Mouse (Mus musculus) midbrain, postnatal 0 days (tissue): ENCODE results near the gene Magi2. TPM values are rescaled to one million over a fixed set of nuclear protein-coding genes. Genes with fewer than 3 reads are reported as not detected.

Source experiments
- ATAC-seq: fragments of 200-750 bp; cut with Nextera tagmentation; 2 replicates; pipeline ENCODE4 v1.8.0; 2017; ENCODE audit warnings: moderate number of reproducible peaks, mild to moderate bottlenecking, moderate TSS enrichment, moderate library complexity; ENCODE audit not compliant: low FRiP score
- DNase-seq: peaks from one replicate; pipeline ENCODE4 v3.0.0-alpha.2; 2015; ENCODE audit warnings: low spot score
- H3K27ac ChIP-seq: fragments of 300-500 bp; sonication (generic); 2 replicates; pipeline ENCODE4 v1.5.1; 2014; ENCODE audit warnings: low read depth, mild to moderate bottlenecking, low read length, mixed read lengths
- H3K27me3 ChIP-seq: fragments of 300-500 bp; sonication (generic); 2 replicates; pipeline ENCODE4 v1.6.1; 2014; ENCODE audit warnings: low read length, control low read depth, mixed read lengths; ENCODE audit not compliant: insufficient read depth
- H3K36me3 ChIP-seq: fragments of 300-500 bp; sonication (generic); 2 replicates; pipeline ENCODE4 v1.6.1; 2014; ENCODE audit warnings: low read length, control low read depth, mixed read lengths; ENCODE audit not compliant: insufficient read depth
- H3K4me1 ChIP-seq: fragments of 300-500 bp; sonication (generic); 2 replicates; pipeline ENCODE4 v1.6.1; 2014; ENCODE audit warnings: mild to moderate bottlenecking, control low read depth, antibody characterized with exemption, low read length, mixed read lengths; ENCODE audit not compliant: insufficient read depth
- H3K4me2 ChIP-seq: fragments of 300-500 bp; sonication (generic); 2 replicates; pipeline ENCODE4 v1.6.1; 2014; ENCODE audit warnings: low read depth, mild to moderate bottlenecking, low read length, mixed read lengths; ENCODE audit not compliant: poor library complexity, severe bottlenecking
- H3K4me3 ChIP-seq: fragments of 300-500 bp; sonication (generic); 2 replicates; pipeline ENCODE4 v1.5.1; 2014; ENCODE audit warnings: low read depth, mild to moderate bottlenecking, low read length, moderate library complexity
- H3K9ac ChIP-seq: fragments of 300-500 bp; sonication (generic); replicated peaks from 2 replicates; pipeline ENCODE4 v1.6.1; 2014; ENCODE audit warnings: mild to moderate bottlenecking, low read length, moderate library complexity, mixed read lengths; ENCODE audit not compliant: poor library complexity, severe bottlenecking
- H3K9me3 ChIP-seq: fragments of 300-500 bp; sonication (generic); 2 replicates; pipeline ENCODE4 v1.6.1; 2016; ENCODE audit warnings: low read length, control low read depth
- CTCF ChIP-seq: IDR thresholded peaks from 2 replicates; pipeline ENCODE4 v1.5.1; 2016; ENCODE audit warnings: antibody characterized with exemption, mild to moderate bottlenecking
- WGBS: fragments of 180-500 bp; shearing (Covaris S2); extraction: QIAGEN DNeasy Blood & Tissue Kit; methylation state at CpG from one replicate; pipeline ENCODE4 v1.1.7; 2014; 5-methylcytosine and 5-hydroxymethylcytosine counted together
- polyA plus RNA-seq: library from polyadenylated mRNA; unstranded; fragments of >200 nt; fragmentation: Nextera tagmentation; extraction: Ambion mirVana; gene quantifications from 2 replicates; pipeline ENCODE4 v1.2.1, GENCODE M21; 2015
- total RNA-seq: library from RNA; depleted of rRNA; stranded (reverse); fragments of >200 nt; gene quantifications from 2 replicates; pipeline ENCODE4 v1.2.3, GENCODE M21; 2014

The Magi2 gene
- total and polyA plus RNA-seq, 2 experiments from 2014 or later, result 20.0 to 59.3 TPM

GRCm38 (mm10) chr5:20620596-20621511 lies 1394.0 kb downstream of the Magi2 start:
- Histone ChIP-seq H3K27me3 (no peaks in the 10 kb centered on the region), H3K9ac (no peak overlapping the region), H3K4me1 (no peaks in the 10 kb centered on the region), H3K4me3 (no peak overlapping the region), H3K4me2 (no peak overlapping the region), H3K9me3 (no peaks in the 10 kb centered on the region), H3K36me3 (no peaks in the 10 kb centered on the region), H3K27ac (no peak overlapping the region)
- DNase-seq (peak; percentile 15), ATAC-seq (no peak)
- 76% methylated on average over 7 of the region's 7 CpGs for WGBS
- TF ChIP-seq CTCF, result no peak

- ATAC-seq (no peak), DNase-seq (no peak)
- H3K4me1 ChIP-seq, result no peaks in the 10 kb centered on the region
- no peaks in the 10 kb centered on the region for H3K9me3 ChIP-seq
- no peak overlapping the region for H3K4me3 ChIP-seq
- H3K27ac ChIP-seq, result no peak overlapping the region
- no peaks in the 10 kb centered on the region for H3K36me3 ChIP-seq
- H3K4me2 ChIP-seq, result no peak overlapping the region
- WGBS, result 40% methylated on average over 3 of the region's 3 CpGs
- no peaks in the 10 kb centered on the region for H3K27me3 ChIP-seq
- no peak overlapping the region for H3K9ac ChIP-seq
- no peak for TF ChIP-seq CTCF
Measured at GRCm38 (mm10) chr5:20622417-20622816, 1395.6 kb downstream of the Magi2 start.

GRCm38 (mm10) chr5:20622837-20623573 lies 1396.2 kb downstream of the Magi2 start:
- DNase-seq, result peak; percentile 15
- Histone ChIP-seq H3K27ac (no peak overlapping the region), H3K9ac (no peak overlapping the region), H3K4me2 (no peak overlapping the region), H3K9me3 (no peaks in the 10 kb centered on the region), H3K36me3 (no peaks in the 10 kb centered on the region), H3K4me3 (no peak overlapping the region), H3K27me3 (no peaks in the 10 kb centered on the region), H3K4me1 (no peaks in the 10 kb centered on the region)
- peak; percentile 47; the same call in 1 of the 2 replicates for ATAC-seq
- WGBS, result 35% methylated on average over 10 of the region's 10 CpGs
- TF ChIP-seq CTCF, result no peak

- WGBS, result 49% methylated on average over 2 of the region's 2 CpGs
- no peaks in the 10 kb centered on the region for H3K4me1 ChIP-seq
- no peaks in the 10 kb centered on the region for H3K36me3 ChIP-seq
- no peak overlapping the region for H3K4me2 ChIP-seq
- ATAC-seq (no peak), DNase-seq (no peak)
- H3K27me3 ChIP-seq, result no peaks in the 10 kb centered on the region
- H3K4me3 ChIP-seq, result no peak overlapping the region
- H3K27ac ChIP-seq, result no peak overlapping the region
- no peak overlapping the region for H3K9ac ChIP-seq
- TF ChIP-seq CTCF, result no peak
- no peaks in the 10 kb centered on the region for H3K9me3 ChIP-seq
Measured at GRCm38 (mm10) chr5:20625117-20625516, 1398.3 kb downstream of the Magi2 start.

- Histone ChIP-seq H3K4me1 (no peaks in the 10 kb centered on the region), H3K27me3 (no peaks in the 10 kb centered on the region), H3K9me3 (no peaks in the 10 kb centered on the region), H3K4me3 (no peak overlapping the region), H3K27ac (no peak overlapping the region), H3K36me3 (no peaks in the 10 kb centered on the region), H3K9ac (no peak overlapping the region), H3K4me2 (no peak overlapping the region)
- DNase-seq (no peak), ATAC-seq (no peak)
- TF ChIP-seq CTCF, result no peak
- WGBS, result 70% methylated on average over 4 of the region's 4 CpGs
Measured at GRCm38 (mm10) chr5:20628954-20629601, 1402.2 kb downstream of the Magi2 start.
